Mouse (Mus musculus): ENCODE measurements around the gene Acvrl1. TPM values are rescaled to one million over a fixed set of nuclear protein-coding genes. Genes with fewer than 3 reads are reported as not detected.
"Not testable (repeated sequence)": the region's sequence is repeated elsewhere in the genome, so short reads cannot be mapped to it uniquely, and the experiment has no call there.

The Acvrl1 gene
- total RNA-seq, 2 experiments from 2014 or later = 10.7 to 13.0 TPM

GRCm38 (mm10) chr15:101107906-101108671, 20.2 kb upstream of the Acvrl1 start:
- no peak for DNase-seq

GRCm38 (mm10) chr15:101113176-101113575, 15.1 kb upstream of the Acvrl1 start:
- peak; percentile 63 for DNase-seq

GRCm38 (mm10) chr15:101113778-101114177, 14.5 kb upstream of the Acvrl1 start:
- DNase-seq = not testable (repeated sequence)

GRCm38 (mm10) chr15:101115511-101116110, 12.7 kb upstream of the Acvrl1 start, which contains the start of gene Ankrd33:
Gene Ankrd33, plus strand, starts transcription at chr15:101115755.
- DNase-seq = no peak

- no peak for DNase-seq
Observed at GRCm38 (mm10) chr15:101118399-101119125, 9.8 kb upstream of the Acvrl1 start.

GRCm38 (mm10) chr15:101121411-101122289, 6.7 kb upstream of the Acvrl1 start:
- DNase-seq = no peak

- no peak for DNase-seq
Observed at GRCm38 (mm10) chr15:101122290-101122589, 6.1 kb upstream of the Acvrl1 start.

GRCm38 (mm10) chr15:101123202-101123601, 5.1 kb upstream of the Acvrl1 start:
- DNase-seq = peak; percentile 65

GRCm38 (mm10) chr15:101125561-101125960, 2.8 kb upstream of the Acvrl1 start:
- no peak for DNase-seq

GRCm38 (mm10) chr15:101126876-101127544, 1.3 kb upstream of the Acvrl1 start:
- DNase-seq = peak; percentile 71

- no peak for DNase-seq
Observed at GRCm38 (mm10) chr15:101129412-101129811, 1.1 kb downstream of the Acvrl1 start.

- DNase-seq = no peak
Observed at GRCm38 (mm10) chr15:101131498-101131897, 3.2 kb downstream of the Acvrl1 start.

- no peak for DNase-seq
Observed at GRCm38 (mm10) chr15:101132041-101132440, 3.7 kb downstream of the Acvrl1 start.

- DNase-seq = no peak
Observed at GRCm38 (mm10) chr15:101132761-101133160, 4.4 kb downstream of the Acvrl1 start.

GRCm38 (mm10) chr15:101133993-101134704, 5.8 kb downstream of the Acvrl1 start:
- peak; percentile 47 for DNase-seq

- no peak for DNase-seq
Observed at GRCm38 (mm10) chr15:101135405-101135804, 7.1 kb downstream of the Acvrl1 start.

GRCm38 (mm10) chr15:101137455-101137854, 9.1 kb downstream of the Acvrl1 start:
- DNase-seq = no peak

- DNase-seq = no peak
Observed at GRCm38 (mm10) chr15:101138675-101139074, 10.4 kb downstream of the Acvrl1 start.

GRCm38 (mm10) chr15:101139885-101140284, 11.6 kb downstream of the Acvrl1 start:
- peak; percentile 84 for DNase-seq

- peak; percentile 6 for DNase-seq
Observed at GRCm38 (mm10) chr15:101140587-101140986, 12.3 kb downstream of the Acvrl1 start.

GRCm38 (mm10) chr15:101141061-101141541, 12.8 kb downstream of the Acvrl1 start:
- peak; percentile 83 for DNase-seq
